Mouse (Mus musculus): ENCODE data around the gene Olfm2. TPM values are rescaled to one million over a fixed set of nuclear protein-coding genes. Genes with fewer than 3 reads are reported as not detected.
"Not testable (repeated sequence)": the region's sequence is repeated elsewhere in the genome, so short reads cannot be mapped to it uniquely, and the experiment has no call there.

The Olfm2 gene
- polyA plus RNA-seq, 1 experiment from 2014 or later = 0.30 TPM

DNA sequence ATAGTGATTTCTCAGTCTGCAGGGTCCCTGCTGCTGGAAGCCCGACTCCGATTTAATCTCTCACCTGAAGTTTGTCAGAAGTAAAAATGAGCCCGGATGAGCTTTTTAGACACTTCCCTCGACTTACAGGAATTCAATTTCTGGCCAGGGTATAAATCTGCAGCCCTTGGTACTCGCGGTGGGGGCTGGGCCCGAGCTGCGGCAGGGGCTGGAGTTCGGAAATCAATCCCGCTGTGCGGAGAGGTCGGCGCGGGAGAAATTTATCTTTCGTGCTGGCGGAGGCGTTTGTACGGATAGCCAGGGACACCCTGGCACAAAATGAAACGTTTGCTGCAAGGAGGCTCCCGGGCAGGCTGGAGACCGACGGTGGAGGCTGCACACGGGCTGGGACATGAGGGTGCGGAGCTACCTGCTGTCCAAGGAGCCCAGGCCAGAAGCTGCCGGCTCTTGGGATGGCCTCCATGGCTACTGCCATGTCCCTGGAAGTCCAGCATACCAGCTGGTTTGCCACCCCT is 51.4 kb downstream of the Olfm2 start:
- Histone ChIP-seq H3K36me3 (replicated peaks) (no peaks in the 10 kb centered on the region), H3K27ac (replicated peaks) (no peak overlapping the region), H3K4me2 (peak overlapping the region; percentile 51), H3K4me1 (replicated peaks) (no peaks in the 10 kb centered on the region; the same call in 1 of the 2 replicates), H3K9me3 (replicated peaks) (no peaks in the 10 kb centered on the region), H3K9ac (no peak overlapping the region; the same call in 1 of the 2 replicates), H3K4me3 (replicated peaks) (peak overlapping the region; percentile 26; the same call in 1 of the 2 replicates), H3K27me3 (peaks cover 52% of the 10 kb centered on the region)
- ATAC-seq (ENCODE audit: insufficient read depth) = no peak
- 4% methylated on average over 25 of the region's 25 CpGs for WGBS (ENCODE audit: insufficient replicate concordance)

DNA sequence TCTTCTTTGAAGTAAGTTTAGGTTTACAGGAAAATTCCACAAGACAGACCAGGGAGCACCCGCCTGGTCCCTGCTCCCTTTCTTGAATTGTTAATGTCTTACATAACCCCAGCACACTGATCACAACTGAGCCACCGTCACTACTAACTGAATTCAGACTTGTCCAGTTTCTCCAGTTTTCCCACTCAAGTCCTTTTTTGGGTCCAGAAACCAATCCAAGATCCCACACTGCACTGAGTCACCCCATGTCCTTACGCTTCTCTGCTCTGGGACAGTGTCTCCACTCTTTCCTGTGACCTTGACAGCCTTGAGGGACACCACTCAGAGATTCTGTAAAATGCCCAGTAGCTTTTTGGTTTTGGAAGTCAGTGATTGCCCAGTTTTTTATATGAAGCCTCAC is 53.3 kb downstream of the Olfm2 start:
- Histone ChIP-seq H3K4me1 (replicated peaks) (no peaks in the 10 kb centered on the region; the same call in 1 of the 2 replicates), H3K9ac (no peak overlapping the region), H3K9me3 (replicated peaks) (no peaks in the 10 kb centered on the region), H3K36me3 (replicated peaks) (no peaks in the 10 kb centered on the region), H3K27me3 (peaks cover 49% of the 10 kb centered on the region), H3K27ac (replicated peaks) (no peak overlapping the region), H3K4me2 (no peak overlapping the region), H3K4me3 (replicated peaks) (no peak overlapping the region)
- no peak for ATAC-seq (ENCODE audit: insufficient read depth)
- 68% methylated on average over 3 of the region's 3 CpGs for WGBS (ENCODE audit: insufficient replicate concordance)

DNA sequence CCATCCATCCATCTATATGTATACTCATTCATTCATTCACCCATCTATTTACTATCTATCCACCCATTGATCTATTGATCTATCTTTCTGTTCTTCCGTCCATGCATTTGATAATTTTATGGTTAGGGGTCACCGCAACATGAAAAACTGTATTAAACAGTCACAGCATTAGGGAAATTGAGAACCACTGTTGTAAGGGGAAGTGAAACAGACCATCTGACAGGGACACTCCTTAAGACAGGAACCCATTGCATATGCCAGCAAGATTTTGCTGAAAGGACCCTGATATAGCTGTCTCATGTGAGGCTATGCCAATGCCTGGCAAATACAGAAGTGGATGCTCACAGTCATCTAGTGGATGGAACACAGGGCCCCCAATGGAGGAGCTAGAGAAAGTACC is 55.7 kb downstream of the Olfm2 start:
- not testable (repeated sequence) for H3K4me3 ChIP-seq (replicated peaks); H3K9me3 ChIP-seq (replicated peaks); H3K9ac ChIP-seq; H3K36me3 ChIP-seq (replicated peaks); ATAC-seq (ENCODE audit: insufficient read depth); H3K4me2 ChIP-seq; H3K27ac ChIP-seq (replicated peaks); H3K4me1 ChIP-seq (replicated peaks)
- 77% methylated on average over 2 of the region's 2 CpGs for WGBS (ENCODE audit: insufficient replicate concordance)
- H3K27me3 ChIP-seq = peaks cover 29% of the 10 kb centered on the region

DNA sequence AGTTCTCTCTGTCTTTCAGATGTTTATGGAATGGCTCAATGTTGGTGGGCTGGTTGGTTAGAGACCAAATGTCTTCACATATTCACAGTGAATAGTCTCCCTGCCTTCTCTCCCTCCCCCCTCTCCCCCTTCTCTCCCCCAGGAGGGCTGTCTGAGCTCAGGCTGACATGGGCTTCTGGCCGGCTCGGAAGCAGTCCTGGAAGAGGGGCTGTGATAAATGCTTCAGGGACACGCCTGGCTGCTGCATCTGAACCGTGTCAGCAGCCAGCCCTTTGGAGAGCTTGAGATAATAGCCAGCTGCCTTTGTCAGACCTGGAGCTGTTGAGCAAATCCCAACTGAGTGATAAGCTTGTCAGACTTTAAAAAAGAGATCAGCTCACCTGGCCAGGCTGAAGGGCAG is 56.2 kb downstream of the Olfm2 start:
- H3K9me3 ChIP-seq (replicated peaks) = no peaks in the 10 kb centered on the region
- H3K4me3 ChIP-seq (replicated peaks) = no peak overlapping the region
- 9% methylated on average over 4 of the region's 4 CpGs for WGBS (ENCODE audit: insufficient replicate concordance)
- no peak overlapping the region for H3K4me2 ChIP-seq
- H3K27me3 ChIP-seq = peaks cover 24% of the 10 kb centered on the region
- H3K9ac ChIP-seq = no peak overlapping the region
- no peak overlapping the region for H3K27ac ChIP-seq (replicated peaks)
- no peak for ATAC-seq (ENCODE audit: insufficient read depth)
- H3K36me3 ChIP-seq (replicated peaks) = no peaks in the 10 kb centered on the region
- H3K4me1 ChIP-seq (replicated peaks) = no peaks in the 10 kb centered on the region; the same call in 1 of the 2 replicates

DNA sequence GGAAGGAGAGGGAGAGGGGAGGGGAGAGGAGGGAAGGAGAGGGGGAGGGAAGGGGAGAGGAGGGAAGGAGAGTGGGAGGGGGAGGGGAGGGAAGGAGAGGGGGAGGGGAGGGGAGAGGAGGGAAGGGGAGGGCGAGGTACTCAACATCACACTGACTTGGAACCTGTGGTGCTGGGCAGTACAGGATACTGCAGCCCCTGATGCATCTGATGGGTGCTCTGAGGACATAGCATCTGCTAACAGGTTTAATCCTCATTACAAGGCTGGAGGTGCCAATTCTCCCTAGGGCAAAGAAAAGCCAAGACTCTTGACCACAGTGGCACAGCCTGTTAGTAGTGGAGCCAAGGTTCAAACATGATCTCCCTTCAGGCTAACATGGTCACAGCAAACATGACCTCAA is 56.7 kb downstream of the Olfm2 start:
- 29% methylated on average over 1 of the region's 1 CpGs for WGBS (ENCODE audit: insufficient replicate concordance)
- H3K9ac ChIP-seq = no peak overlapping the region
- no peaks in the 10 kb centered on the region for H3K4me1 ChIP-seq (replicated peaks)
- H3K27me3 ChIP-seq = peaks cover 19% of the 10 kb centered on the region
- no peaks in the 10 kb centered on the region for H3K9me3 ChIP-seq (replicated peaks)
- H3K27ac ChIP-seq (replicated peaks) = no peak overlapping the region
- no peak overlapping the region for H3K4me3 ChIP-seq (replicated peaks)
- no peak overlapping the region for H3K4me2 ChIP-seq
- no peak for ATAC-seq (ENCODE audit: insufficient read depth)
- H3K36me3 ChIP-seq (replicated peaks) = no peaks in the 10 kb centered on the region

DNA sequence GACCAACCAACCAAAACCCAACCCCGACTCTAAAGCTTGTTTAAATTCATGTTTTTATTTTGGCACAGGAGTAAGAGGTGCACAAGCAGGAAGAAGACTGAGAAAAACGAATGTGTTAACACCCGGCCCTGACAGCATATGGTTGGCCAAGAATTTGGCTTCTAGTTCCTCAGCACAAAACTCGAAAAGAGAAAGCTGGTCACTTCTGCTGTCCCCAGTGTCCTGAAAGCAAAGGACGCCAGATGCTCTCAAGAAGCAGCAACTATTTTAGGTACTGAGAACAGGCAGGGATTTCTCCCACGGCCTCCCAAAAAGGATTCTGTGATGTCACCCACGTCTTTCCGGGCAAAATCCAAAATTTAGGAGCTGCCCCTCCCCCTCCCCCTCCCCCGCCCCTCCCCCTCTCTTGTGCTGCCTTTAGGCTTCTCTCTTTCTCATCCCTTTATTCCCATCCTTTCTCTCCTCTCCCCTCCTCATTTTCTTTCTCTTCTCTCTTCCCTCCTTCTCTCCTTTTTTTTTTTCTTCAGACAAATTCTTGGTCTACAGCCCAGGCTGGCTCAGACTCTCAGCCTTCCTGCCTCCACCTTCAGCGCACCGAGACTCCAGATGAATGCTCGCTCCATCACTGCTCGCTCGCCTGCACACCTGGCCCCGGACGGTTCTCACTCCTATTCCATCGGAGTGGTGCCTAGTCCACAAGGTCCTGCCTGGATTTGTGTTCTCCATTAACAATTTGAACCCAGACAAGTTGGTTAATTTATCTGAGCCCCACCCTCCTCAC is 60.9 kb downstream of the Olfm2 start:
- Histone ChIP-seq H3K27ac (replicated peaks) (no peak overlapping the region), H3K9me3 (replicated peaks) (no peaks in the 10 kb centered on the region), H3K4me1 (replicated peaks) (no peaks in the 10 kb centered on the region), H3K4me2 (no peak overlapping the region), H3K36me3 (replicated peaks) (no peaks in the 10 kb centered on the region), H3K9ac (no peak overlapping the region), H3K27me3 (no peaks in the 10 kb centered on the region), H3K4me3 (replicated peaks) (no peak overlapping the region)
- no peak for ATAC-seq (ENCODE audit: insufficient read depth)
- 43% methylated on average over 16 of the region's 17 CpGs for WGBS (ENCODE audit: insufficient replicate concordance)

DNA sequence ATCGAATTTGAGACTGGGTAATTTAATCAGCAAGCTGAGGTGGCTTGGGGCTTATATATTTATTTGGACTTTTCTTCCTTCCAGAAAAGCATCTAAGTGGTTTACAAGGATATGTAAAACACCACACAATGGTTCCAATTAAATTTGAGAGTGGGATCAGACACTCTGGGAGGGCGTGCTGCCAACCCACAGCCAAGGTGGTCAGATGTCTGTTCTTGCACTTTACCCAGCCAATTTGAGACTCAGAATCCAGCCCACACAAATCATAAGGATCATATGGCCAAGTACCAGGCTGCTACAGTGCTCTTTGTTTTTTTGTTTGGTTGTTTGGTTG is 63.8 kb downstream of the Olfm2 start:
- Histone ChIP-seq H3K27me3 (no peaks in the 10 kb centered on the region), H3K4me1 (replicated peaks) (no peaks in the 10 kb centered on the region), H3K9ac (no peak overlapping the region), H3K4me3 (replicated peaks) (no peak overlapping the region), H3K9me3 (replicated peaks) (no peaks in the 10 kb centered on the region), H3K27ac (replicated peaks) (no peak overlapping the region), H3K36me3 (replicated peaks) (no peaks in the 10 kb centered on the region), H3K4me2 (no peak overlapping the region)
- no peak for ATAC-seq (ENCODE audit: insufficient read depth)
- WGBS (ENCODE audit: insufficient replicate concordance) = 48% methylated on average over 2 of the region's 2 CpGs

DNA sequence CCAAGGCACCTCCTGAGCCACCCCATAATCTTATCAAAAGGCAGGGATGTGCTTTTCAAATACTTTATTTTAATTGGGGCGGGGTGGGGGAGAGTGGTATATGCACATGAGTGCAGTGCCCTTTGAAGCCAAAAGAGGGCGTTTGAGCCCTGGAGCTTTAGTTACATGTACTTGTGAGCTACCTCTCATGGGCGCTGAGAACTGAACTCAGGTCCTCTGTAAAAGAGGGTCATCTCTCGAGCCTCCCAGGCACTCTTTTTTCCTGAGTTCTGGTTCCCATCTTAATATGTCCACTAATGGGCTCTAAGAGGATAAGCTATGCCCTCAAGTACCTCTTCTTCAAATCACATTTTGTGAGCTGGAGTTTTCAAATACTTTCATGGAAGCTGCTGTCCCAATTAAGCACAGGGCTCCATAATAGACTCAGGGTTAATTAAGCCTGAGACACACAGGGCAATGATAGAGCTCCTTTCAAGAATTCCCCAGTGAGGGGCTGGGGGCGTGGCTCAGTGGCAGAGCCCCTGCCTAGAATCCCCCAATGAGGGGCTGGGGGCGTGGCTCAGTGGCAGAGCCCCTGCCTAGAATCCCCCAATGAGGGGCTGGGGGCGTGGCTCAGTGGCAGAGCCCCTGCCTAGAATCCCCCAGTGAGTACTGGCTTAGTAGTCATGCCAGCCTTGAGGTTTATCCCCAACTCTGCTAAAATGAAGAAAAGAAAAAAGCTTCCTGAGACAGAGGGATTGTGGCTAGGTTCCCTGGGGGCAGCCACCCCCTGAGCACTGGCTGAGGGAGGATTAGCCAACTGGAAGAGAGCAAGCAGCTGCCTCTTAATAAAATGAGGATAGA is 64.4 kb downstream of the Olfm2 start:
- WGBS (ENCODE audit: insufficient replicate concordance) = 33% methylated on average over 7 of the region's 7 CpGs
- no peaks in the 10 kb centered on the region for H3K9me3 ChIP-seq (replicated peaks)
- H3K4me1 ChIP-seq (replicated peaks) = no peaks in the 10 kb centered on the region
- H3K9ac ChIP-seq = no peak overlapping the region
- no peaks in the 10 kb centered on the region for H3K27me3 ChIP-seq
- ATAC-seq (ENCODE audit: insufficient read depth) = no peak
- H3K27ac ChIP-seq (replicated peaks) = no peak overlapping the region
- no peak overlapping the region for H3K4me2 ChIP-seq
- no peak overlapping the region for H3K4me3 ChIP-seq (replicated peaks)
- H3K36me3 ChIP-seq (replicated peaks) = no peaks in the 10 kb centered on the region

DNA sequence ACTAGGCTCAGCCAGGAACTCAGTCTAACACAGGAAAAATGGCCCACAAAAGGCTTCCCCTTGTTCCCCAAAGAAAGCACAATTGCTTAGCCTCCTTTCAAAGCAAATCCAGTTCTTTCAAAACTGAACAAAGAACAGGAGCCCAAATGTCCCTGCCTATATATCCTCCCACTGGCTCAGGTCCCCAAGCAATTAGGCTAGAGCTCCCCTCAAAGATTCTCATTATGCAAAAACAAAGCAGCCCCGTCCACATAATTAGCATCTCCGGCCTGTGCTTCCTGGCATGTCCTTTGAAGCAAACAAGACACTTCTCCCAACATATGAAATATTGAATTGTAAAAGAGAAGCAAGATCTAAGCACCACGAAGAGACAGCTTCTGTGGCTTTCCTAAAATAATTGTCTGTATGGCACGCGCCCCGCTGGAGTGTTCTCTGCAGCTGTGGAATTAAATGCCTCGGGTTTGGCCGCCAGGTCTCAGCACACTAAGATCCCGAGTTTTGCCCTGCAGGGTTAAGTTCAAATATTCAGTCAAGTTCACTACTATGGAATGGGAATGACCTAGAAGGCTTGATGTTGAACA is 65.7 kb downstream of the Olfm2 start:
- Histone ChIP-seq H3K4me2 (no peak overlapping the region), H3K4me1 (replicated peaks) (no peaks in the 10 kb centered on the region), H3K9me3 (replicated peaks) (no peaks in the 10 kb centered on the region), H3K9ac (no peak overlapping the region), H3K27ac (replicated peaks) (no peak overlapping the region), H3K27me3 (no peaks in the 10 kb centered on the region), H3K4me3 (replicated peaks) (no peak overlapping the region), H3K36me3 (replicated peaks) (no peaks in the 10 kb centered on the region)
- ATAC-seq (ENCODE audit: insufficient read depth) = no peak
- WGBS (ENCODE audit: insufficient replicate concordance) = 68% methylated on average over 9 of the region's 9 CpGs

DNA sequence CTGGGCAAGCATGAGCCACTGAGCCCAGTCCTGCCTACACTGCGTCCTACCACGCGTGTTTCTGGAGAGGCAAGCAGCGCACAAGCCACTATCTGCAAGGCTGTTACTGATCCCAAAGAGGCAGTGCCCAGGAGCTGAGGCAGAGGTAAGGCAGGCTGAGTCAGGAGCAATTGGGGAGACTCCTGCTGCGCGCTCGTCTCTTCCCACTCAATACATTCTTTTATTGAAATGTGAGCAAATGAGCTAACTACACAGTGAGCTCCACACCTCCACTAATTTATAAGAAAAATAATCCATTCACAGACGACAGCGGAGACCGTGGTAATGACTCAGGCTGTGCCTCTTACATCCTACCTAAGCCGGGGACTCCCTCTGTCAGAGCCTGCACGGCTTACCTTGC is 68.3 kb downstream of the Olfm2 start:
- H3K4me3 ChIP-seq (replicated peaks) = no peak overlapping the region
- H3K36me3 ChIP-seq (replicated peaks) = no peaks in the 10 kb centered on the region
- H3K4me2 ChIP-seq = no peak overlapping the region
- no peaks in the 10 kb centered on the region for H3K4me1 ChIP-seq (replicated peaks)
- no peaks in the 10 kb centered on the region for H3K27me3 ChIP-seq
- H3K27ac ChIP-seq (replicated peaks) = no peak overlapping the region
- WGBS (ENCODE audit: insufficient replicate concordance) = 75% methylated on average over 12 of the region's 12 CpGs
- no peak for ATAC-seq (ENCODE audit: insufficient read depth)
- no peaks in the 10 kb centered on the region for H3K9me3 ChIP-seq (replicated peaks)
- no peak overlapping the region for H3K9ac ChIP-seq

DNA sequence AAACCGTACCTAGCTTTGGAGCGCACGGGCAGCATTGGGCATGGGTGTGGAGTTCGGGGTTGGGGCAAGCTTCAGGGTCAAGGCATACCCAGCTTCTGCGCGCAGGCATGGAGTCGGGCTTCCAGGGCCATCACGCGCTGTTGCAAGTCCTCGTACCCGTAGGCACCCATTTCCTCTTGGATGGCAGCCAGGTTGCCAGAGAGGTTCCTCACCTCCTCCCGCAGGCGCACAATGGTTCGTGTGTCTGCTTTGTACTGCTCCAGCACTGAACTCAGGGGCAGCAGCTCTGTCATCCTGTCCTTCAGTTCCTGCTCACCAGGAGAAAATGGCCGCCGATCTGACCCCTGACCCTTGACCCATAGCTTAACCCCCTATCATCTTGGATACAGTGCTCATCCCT is 74.1 kb downstream of the Olfm2 start:
- Histone ChIP-seq H3K4me1 (replicated peaks) (peaks cover 1% of the 10 kb centered on the region), H3K4me3 (replicated peaks) (no peak overlapping the region), H3K9ac (no peak overlapping the region), H3K36me3 (replicated peaks) (no peaks in the 10 kb centered on the region), H3K4me2 (no peak overlapping the region), H3K27me3 (no peaks in the 10 kb centered on the region), H3K9me3 (replicated peaks) (no peaks in the 10 kb centered on the region), H3K27ac (replicated peaks) (no peak overlapping the region)
- whole genome bisulfite sequencing (ENCODE audit: insufficient replicate concordance) = 72% methylated on average over 16 of the region's 16 CpGs
- no peak for ATAC-seq (ENCODE audit: insufficient read depth)

Data from liver, embryonic 15.5 days (tissue).